Mouse (Mus musculus): ENCODE measurements at regions not wholly inside any gene's neighbourhood (a gene's known extent, or its start where the extent isn't known, plus 50 kb on each side); places are given as distances from the start of the nearest gene placed in this dataset.

GRCm38 (mm10) chr15:27270203-27270602 lies 196.3 kb upstream of the Ank start:
- DNase-seq (ENCODE audit: low spot score in 2 of 2): no peak

DNA sequence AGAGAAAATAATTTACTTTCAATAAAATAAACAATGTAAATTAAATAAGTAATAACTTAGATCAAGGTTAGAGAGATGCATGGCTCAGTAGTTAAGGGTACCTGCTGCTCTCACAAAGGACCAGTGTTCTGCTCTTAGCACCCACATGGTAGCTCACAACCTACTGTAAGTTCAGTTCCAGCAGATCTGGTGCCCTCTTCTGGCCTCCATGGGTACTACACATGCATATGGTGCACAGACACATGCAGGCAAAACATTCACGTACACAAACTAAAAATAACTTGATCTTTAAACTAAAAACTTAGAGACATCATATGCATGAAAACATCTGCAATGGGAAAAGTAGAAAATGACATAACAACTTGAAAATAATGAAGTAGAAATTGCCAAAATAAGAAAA lies 184.2 kb upstream of the Ank start:
- DNase-seq (ENCODE audit: low spot score in 2 of 2): no peak

GRCm38 (mm10) chr15:27303856-27304255 lies 162.6 kb upstream of the Ank start:
- no peak for DNase-seq (ENCODE audit: low spot score in 2 of 2)

DNA sequence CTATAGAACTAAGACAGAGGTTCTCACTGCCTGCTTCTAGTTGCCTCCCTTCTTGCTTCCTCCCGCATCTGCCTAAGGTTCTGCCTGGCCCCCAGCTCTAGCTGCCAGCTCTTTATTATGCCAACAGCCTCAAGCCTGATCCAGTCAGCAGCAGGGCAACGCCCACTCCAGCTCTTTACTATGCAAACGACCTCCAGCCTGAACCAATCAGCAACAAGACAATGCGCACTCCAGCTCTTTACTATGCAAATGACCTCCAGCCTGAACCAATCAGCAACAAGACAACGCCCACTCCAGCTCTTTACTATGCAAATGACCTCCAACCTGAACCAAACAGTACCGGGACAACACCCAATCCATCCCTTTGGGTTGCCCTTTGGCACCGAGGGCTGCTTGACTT lies 162.2 kb upstream of the Ank start:
- DNase-seq (ENCODE audit: low spot score in 2 of 2): no peak

- no peak for DNase-seq (ENCODE audit: low spot score in 2 of 2)
These were observed 161.4 kb upstream of the Ank start for GRCm38 (mm10) chr15:27305035-27305434.

DNA sequence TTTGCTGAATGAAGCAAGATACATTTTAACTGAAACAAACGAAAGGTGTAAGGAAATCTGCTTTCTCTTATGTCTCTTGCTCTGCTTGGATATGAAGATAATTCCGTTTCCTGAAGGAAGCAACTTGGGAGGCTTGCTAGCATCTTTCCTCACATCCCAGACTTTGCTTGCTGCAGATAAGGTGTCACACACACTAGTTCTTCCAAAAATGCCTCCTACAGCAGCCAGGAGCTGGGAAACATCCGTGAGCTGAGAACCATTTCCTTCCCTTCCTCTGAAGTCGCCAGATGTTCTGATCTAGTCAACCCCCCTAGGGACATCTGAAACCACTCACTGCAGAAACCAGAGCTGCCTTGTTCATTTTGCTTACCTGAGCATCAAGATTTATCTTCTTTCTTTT lies 157.8 kb upstream of the Ank start:
- DNase-seq (ENCODE audit: low spot score in 2 of 2): no peak

DNA sequence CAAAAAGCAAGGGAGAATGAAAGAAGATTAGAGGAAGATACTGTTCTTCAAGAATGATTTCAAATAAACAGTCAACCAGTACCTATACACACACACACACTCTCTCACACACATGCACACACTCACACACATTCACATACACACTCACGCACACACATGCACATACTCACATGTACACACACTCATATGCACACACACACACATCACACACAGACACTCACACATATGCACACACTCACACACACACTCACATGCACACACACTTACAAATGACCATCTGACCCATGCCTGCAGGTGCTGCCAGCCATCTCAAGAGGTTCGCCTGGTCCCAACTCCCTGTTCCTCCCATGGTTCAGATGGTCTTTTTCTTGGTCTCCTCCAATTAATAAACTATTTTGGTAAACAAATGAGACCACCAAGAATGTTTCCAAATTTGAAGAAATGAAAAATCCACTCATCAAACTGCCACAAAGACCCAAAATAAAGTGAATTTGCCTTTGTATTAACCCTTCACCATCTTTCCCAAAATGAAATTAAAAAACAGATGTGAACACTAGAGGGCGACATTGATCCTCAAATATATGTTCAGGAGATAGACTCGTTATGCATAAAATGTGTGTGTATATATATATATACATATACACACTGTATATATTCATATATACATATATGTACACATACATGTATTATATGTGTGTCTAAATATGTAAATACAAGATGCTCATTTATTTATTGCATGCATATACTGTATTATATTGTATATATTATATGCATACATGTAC lies 150.3 kb upstream of the Ank start:
- DNase-seq (ENCODE audit: low spot score in 2 of 2): no peak

DNA sequence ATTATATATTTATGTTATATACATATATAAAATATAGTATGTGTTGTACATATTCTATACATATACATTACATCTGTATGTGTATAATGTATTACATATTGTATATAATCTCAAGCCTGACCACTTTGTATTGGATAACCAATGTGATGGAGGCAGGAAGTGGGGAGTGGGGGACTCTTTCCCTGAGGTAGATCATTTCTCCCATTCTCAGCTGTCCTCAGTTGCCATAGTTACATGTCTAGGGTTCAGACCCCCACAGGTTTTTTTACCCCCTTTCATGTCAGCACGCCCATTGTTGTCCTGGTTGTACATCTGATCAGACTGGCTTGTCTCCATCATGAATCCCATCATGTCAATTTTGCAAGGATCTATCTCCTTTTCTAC lies 149.7 kb upstream of the Ank start:
- no peak for DNase-seq (ENCODE audit: low spot score in 2 of 2)

DNA sequence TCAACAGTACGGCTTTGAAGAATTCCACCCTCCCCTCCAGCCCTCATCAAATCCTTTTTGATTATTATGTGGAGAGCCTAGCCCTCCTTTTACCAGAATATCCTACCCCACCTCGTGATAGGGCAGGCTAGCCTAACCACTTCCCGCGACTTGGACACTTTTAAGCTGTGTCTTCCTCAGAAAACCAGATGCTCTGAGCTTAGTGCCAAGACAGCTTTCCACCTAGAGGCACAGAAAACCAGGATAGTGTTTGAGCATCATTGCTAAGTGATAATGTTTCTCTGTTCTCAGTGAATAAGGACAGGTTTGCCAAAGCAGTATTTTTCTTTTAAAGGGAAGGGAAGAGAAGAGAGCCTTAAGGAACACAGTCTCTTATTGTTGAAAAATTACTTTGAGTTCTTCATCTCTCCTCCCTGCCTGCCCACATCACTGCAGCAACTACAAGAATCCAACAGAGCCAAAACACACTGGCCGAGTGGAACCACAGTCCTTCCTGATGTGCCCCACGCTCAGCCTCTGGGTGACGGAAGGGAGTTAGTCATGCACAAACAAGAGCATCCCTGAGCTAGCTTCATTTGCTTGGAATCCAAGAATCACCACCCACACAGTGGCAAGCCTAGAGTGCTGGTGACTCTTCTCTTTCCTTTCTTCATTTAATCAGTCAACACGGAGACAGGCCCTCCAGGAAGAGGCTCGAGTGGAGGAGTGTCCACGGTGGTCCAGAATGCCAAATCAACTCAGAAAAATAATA lies 144.4 kb upstream of the Ank start:
- peak; percentile 43 to 68 for DNase-seq (ENCODE audit: low spot score in 2 of 2)

DNA sequence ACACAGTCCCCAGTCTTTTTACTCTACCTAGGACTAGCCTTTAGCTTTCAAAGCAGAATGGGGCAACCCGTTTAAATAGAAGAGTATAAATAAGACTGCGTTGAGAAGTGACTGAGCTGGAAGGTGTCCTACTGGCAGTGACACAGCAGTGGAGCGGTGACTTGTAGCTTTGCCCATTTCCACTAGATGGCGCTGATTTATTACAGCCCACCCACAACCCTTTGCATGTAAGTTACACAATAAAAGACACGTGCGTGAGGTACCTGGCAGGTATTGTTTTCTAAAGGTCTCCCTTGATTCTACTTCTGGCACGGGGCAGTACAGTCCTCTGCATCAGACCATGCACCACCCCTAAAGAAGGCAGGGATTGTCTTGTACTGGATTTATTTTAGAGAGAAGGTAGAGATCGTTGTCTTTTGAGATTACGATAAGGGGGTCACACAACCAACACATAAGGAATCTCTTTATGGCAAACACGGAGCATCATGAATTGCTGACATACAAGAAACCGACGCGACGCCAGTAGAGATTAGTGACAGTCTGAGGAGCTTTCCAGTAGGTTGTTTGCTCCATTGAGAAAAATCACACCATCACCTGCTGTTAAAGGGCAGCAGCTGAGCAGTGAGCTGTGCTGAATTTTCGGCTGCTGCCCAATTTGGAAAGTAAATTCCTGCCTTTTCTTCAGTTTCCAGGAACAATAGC lies 140.5 kb upstream of the Ank start:
- peak; percentile 71 to 72 for DNase-seq (ENCODE audit: low spot score in 2 of 2)

DNA sequence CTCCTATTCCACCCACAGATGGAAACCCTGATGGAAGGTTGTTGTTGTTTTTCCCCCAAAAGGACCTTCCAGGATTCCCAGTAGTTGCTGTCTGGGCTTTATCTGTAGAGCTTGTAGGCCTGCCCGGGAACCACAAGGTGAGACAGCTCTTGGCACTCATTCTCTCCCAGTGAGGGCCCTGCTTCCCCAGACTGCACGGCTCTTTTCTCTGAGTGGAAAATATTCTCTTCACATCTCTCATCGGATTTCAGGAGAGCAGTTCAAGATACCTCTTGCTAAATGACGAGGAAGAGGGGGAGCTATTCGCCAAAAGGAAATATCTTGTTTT lies 140.0 kb upstream of the Ank start:
- DNase-seq (ENCODE audit: low spot score in 2 of 2): no peak

DNA sequence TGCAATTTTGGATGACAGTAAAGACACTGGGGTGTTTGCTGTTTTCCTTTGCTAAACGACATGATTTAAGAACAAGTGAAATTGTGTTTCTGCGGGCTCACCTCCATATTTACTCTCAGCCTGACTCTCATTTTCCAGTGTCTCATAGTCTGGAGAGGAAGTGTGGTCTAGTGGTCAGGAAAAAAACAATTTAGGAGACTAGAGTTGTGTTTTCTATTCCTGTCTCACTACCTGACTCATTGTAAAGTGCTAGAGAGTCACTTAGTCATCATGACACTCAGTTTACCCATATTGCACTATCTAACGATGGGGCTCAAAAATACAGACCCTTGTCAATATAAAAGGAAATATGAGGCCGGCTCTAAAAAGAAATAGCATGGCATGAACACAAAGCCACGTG lies 138.7 kb upstream of the Ank start:
- DNase-seq (ENCODE audit: low spot score in 2 of 2): no peak

- DNase-seq (ENCODE audit: low spot score in 2 of 2): no peak
These were observed 138.0 kb upstream of the Ank start for GRCm38 (mm10) chr15:27328441-27328840.

GRCm38 (mm10) chr15:27340070-27340469 lies 126.4 kb upstream of the Ank start:
- no peak for DNase-seq (ENCODE audit: low spot score in 2 of 2)

DNA sequence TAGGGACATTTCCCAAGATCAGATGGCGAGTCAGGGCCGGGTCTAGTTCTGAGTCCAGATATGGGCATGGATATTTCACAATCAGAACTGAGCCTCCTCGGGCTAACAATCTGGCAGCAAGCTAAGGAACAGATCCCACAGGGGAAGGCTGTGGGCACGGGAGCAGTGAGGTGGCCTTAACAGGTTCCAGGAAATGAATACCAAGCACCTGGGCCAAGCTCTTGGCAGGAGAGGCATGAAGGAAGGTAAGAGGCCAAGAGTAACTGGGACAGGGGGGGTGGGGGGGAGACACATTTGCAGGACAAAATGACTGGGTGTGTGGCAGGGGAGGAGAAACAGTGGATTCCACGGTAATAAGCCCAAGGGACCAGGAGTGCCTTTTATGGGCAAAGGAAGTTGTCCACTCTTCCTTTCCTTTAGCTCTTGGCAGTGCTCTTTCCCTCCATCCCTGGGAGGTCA lies 124.9 kb upstream of the Ank start:
- no peak for DNase-seq (ENCODE audit: low spot score in 2 of 2)

DNA sequence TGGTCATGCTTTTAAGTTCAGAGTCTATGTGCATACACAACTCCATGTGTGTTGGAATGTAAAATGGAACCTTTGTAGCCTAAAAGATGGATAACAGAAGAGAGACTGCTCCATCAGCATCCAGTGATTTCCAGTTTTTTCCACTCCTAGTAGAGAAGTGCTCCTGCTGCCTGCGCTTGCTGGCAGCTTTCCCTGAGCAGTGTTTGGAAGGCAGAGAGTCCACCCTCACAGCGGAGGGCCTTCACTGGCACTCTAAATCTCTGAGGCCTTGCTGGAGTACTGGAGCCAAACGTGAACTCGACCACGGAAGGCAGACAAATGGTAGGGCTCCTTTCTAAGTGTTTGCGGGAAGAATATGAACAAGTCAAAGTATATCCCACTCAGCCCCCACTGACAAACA lies 108.0 kb upstream of the Ank start:
- peak in 1 of 2 experiments; percentile 16 for DNase-seq (ENCODE audit: low spot score in 2 of 2)

DNA sequence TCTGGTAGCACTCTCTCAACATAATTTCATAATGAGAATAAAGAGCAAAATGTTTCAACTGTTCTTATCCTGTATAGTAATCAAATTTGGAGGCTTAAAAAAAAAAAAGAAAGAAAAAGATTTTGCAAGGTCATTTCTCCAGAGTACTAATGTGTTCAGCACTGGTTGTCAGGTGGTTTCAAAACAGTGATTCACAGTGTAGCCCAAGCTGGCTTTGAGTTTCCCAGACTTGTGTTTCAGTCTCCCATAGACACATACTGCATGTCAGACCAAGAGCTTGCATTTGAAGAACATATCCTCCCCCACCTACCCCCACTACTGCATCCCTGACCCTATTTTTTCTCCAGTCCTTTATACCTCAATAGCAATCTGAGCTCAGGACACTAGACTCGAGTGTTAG lies 107.2 kb upstream of the Ank start:
- no peak for DNase-seq (ENCODE audit: low spot score in 2 of 2)

- DNase-seq (ENCODE audit: low spot score in 2 of 2): no peak
These were observed 92.0 kb upstream of the Ank start for GRCm38 (mm10) chr15:27374517-27374916.

DNA sequence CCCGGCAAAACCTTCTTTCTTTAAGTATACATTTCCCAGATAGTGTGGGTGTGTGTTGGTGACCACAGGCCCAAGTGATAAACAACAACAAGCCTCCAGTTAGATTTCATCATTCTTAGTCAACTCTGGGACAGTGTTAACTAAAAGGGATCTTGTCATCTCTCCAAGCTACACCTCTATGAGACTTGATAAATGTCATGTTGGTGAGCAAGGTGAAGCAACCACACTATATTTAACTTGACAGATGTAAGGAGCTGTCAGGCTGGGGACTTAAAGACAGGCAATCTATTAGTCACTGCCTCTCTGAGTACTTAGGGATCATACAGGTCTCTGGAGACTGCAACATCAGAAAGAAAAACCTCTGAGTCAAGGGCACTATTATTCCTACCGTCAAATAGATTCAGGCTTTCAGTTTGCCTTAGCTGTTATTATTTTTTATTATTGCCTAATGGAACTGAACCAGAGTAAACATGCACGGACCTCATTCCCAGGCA lies 87.8 kb upstream of the Ank start:
- DNase-seq (ENCODE audit: low spot score in 2 of 2): no peak

DNA sequence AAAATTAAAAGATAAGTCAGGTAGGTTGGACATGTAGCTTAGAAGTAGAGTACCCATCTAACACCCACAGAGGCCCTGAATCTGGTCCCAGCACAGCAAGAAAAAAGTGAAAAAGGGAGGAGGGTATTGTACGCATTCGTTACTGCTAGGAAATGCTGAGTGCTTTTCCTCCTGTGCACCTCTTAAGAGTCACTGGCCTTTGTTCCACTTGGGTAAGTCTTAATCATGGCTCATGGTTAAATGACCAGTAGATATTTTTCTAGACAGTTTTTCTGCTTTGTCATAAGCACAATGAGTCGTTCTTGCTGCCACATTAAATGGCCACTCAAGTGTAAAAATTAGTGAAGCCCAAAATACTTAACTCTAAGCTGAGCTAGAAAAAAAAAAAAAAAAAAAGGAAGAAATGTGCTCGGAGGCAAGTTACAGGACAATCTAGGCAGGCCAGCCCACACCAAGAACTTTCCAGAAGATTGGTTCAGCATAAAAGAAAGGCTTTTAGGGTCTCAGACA lies 86.0 kb upstream of the Ank start:
- DNase-seq (ENCODE audit: low spot score in 2 of 2): no peak

- no peak for DNase-seq (ENCODE audit: low spot score in 2 of 2)
These were observed 84.9 kb upstream of the Ank start for GRCm38 (mm10) chr15:27381565-27381964.

GRCm38 (mm10) chr15:27390567-27390966 lies 75.9 kb upstream of the Ank start:
- no peak for DNase-seq (ENCODE audit: low spot score in 2 of 2)
